Mouse (Mus musculus) stomach, embryonic 14.5 days (tissue): ENCODE data around the gene Zfp951. TPM values are rescaled to one million over a fixed set of nuclear protein-coding genes. Genes with fewer than 3 reads are reported as not detected.

Experiments
- polyA plus RNA-seq: library from polyadenylated mRNA; unstranded; fragments of >200 nt; fragmentation: Nextera tagmentation; extraction: Ambion mirVana; gene quantifications from 2 replicates; pipeline ENCODE4 v1.2.1, GENCODE M21; 2014

Gene Zfp951
- polyA plus RNA-seq, 1 experiment from 2014 or later, result 4.4 TPM

Other genes with a start within 250 kb of the Zfp951 start
- gene Abcg3, start 122.6 kb upstream of the Zfp951 start, polyA plus RNA-seq, result 1.2 and 1.5 TPM in 2 replicates